Mouse (Mus musculus) 416B (cell line): ENCODE data around the gene Thbs3.
A peak's percentile ranks its signal among the peaks of the same experiment; 100 is the strongest.

ENCODE experiments used
- DNase-seq: peaks from one replicate; pipeline ENCODE4 v3.0.0; 2011; ENCODE audit warnings: low read depth

Gene Thbs3

GRCm38 (mm10) chr3:89214681-89215411 is at the start of gene Thbs3:
Thbs3 (plus strand) TSS chr3:89215180.
- DNase-seq = no peak

- DNase-seq = peak; percentile 38
These were observed 49.6 kb upstream of the Thbs3 start for GRCm38 (mm10) chr3:89165268-89165870.

DNA sequence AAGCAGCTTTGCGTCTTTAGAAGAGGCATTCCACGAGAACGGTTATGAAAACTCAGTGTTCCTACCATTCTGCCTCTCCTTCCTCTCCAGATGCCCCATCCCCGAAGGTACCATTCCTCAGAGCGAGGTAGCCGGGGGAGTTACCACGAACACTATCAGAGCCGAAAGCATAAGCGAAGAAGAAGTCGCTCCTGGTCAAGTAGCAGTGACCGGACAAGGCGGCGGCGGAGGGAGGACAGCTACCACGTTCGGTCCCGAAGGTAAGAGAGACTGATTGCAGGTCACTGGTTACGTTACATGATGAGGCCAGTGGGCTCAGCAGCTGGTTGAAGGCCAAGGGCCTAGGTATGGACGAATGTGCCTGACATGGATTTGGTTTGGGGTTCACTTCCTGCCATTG is 48.0 kb upstream of the Thbs3 start:
- no peak for DNase-seq

GRCm38 (mm10) chr3:89174844-89175243 is 40.1 kb upstream of the Thbs3 start:
- DNase-seq = no peak

DNA sequence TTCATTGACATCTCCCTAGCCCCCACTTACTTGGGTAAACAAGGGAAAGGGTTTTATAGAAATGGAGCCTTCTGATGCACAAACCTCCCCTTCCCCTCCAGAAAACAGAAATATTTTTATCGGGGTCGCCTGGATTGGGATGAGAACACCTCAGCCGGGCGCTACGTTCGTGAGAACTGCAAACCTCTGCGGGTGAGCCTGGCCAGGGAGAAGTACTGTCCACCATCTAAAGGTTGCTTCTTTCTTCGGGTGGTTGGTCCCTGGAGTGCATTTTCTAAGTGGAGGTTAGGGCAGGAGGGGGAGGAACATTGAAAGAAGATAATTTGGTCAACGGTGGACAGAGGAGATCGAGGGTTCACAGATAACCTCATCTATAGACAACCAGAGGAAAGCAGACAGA is 39.4 kb upstream of the Thbs3 start:
- no peak for DNase-seq

DNA sequence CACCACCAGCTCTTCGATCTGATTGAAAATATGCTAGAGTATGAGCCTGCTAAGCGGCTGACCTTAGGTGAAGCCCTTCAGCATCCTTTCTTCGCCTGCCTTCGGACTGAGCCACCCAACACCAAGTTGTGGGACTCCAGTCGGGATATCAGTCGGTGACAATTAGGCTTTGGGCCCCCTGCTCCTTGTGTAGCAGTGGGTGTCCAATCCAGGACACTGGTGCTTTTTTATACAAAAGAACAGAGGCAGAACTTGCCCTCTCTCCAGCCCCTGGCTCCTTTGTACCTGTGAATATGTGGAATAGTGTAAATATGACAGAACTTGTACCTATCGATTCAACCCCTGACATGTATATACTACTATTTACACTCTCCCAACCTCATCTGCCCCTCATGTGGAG is 38.6 kb upstream of the Thbs3 start:
- DNase-seq = no peak

GRCm38 (mm10) chr3:89177242-89178106 is 37.5 kb upstream of the Thbs3 start, which contains the start of gene Scamp3:
Scamp3 (plus strand) TSS chr3:89177473.
- DNase-seq = peak; percentile 98

- peak; percentile 47 for DNase-seq
These were observed 36.9 kb upstream of the Thbs3 start for GRCm38 (mm10) chr3:89178107-89178385.

DNA sequence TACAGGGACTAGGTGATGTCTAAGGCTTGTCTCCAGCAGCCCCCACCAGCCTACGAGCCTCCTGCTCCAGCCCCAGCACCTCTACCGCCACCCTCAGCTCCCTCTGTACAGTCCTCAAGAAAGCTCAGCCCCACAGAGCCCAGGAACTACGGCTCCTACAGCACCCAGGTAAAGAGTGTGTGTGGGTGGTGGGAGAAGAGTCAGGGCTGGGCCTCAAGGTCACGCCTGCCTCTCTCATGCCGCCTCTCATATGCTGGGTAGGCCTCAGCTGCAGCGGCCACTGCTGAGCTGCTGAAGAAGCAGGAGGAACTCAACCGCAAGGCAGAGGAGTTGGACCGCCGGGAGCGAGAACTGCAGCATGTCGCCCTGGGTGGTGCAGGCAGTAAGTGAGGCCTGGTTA is 35.9 kb upstream of the Thbs3 start:
- no peak for DNase-seq

- DNase-seq = no peak
These were observed 33.1 kb upstream of the Thbs3 start for GRCm38 (mm10) chr3:89181749-89182500.

DNA sequence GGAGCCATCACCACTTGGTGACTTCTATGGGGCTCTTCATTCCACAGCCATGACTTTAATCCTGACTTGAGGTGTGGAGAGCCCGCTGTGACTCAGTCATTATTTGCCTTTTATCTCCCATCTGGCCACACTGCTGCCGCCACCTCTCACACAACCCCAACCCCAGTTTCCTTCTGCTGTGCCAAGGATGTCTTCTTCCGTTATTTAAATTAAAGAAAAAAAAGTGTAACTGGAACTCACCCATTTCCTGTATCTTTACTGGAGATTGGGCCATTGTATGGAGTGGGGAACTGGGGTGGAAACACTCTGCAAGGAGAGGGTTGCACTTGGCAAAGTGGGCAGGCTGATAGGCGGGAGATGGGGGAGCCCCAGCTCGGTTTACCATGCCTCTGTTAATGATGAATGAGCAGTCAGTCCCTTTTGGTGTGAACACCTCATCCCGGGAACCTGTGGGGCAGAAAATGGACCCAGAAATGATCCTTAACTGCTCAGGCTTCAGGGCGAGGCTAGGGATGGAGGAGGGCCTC is 32.4 kb upstream of the Thbs3 start:
- DNase-seq = peak; percentile 91

DNA sequence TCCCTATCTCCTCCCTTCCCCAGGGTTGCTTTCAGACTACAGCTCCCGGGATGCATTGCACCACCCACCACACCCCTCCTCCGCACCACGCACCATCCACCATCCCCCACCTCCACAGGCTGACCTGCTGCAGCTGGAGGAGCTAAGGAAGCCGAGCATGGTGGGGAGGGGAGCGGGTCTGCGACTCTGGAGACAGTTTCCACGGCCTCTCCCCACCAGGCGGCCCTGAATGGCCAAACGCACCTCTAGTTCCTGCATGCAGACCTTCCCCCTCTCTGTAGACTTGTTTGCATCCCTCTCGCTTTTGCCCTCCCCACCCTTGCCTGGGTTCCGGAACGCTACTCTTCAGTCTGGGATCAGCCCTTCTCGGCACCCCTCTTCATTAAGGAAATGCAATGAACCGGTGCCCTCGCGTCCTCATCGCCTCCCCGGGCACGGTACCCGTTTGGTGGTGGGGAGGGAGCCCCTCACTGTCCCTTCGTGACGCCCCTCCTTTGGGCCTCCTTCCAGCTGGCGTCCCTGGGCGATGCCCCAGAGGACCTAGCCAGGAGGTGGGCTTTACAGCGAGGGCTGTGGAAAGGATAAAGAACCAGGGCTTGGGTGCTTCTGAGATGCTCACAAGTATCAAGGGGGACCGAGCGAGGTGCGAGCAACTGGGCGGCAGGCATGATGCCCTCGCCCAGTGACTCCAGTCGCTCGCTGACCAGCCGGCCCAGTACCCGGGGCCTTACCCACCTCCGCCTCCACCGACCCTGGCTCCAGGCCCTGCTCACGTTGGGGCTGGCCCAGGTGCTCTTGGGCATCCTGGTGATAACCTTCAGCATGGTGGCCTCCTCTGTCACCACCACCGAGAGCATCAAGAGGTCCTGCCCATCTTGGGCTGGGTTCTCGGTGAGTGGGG is 31.7 kb upstream of the Thbs3 start, which contains the start of gene Fam189b:
Fam189b (plus strand) TSS at position 86 of the 901 bp plus-strand sequence.
- peak; percentile 70 for DNase-seq

DNA sequence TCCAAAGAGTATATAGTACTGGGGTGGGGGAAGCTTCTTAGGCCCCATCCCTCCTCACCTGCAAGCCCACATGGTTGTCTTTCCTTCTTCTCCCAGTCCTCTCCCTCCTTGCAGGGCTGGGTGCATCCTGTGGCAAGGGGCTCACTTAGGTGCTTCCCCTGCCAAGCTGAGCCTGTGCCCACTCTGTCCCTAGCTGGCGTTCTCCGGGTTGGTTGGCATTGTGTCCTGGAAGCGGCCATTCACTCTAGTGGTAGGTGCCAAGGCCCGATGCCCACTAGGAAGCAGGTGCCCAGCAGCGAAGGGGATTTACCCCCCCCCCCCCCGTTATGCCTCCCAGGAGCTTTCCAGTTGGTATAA is 31.0 kb upstream of the Thbs3 start:
- DNase-seq = no peak

- no peak for DNase-seq
These were observed 27.8 kb upstream of the Thbs3 start for GRCm38 (mm10) chr3:89187197-89187596.

GRCm38 (mm10) chr3:89187690-89188477 is 27.1 kb upstream of the Thbs3 start:
- DNase-seq = no peak

- no peak for DNase-seq
These were observed 26.5 kb upstream of the Thbs3 start for GRCm38 (mm10) chr3:89188478-89188875.

DNA sequence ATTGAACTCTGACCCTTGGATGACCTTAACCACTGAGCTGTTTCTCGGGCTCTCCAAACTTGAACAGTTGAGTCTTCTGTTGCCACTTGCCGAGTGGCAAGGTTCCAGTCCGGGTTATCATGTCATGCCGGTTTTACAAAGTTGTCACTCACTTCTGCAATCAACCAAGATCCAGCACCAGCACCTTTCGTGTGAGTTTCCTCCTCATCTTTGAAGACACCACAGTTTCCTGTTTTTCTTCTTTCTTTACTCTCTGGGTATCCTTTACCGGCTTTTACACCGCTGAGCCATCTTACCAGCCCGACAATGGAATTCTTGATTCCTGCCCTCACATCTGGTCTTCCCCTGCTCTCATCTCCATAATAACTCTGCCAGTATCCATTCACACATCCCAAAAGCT is 24.5 kb upstream of the Thbs3 start:
- peak; percentile 63 for DNase-seq

- DNase-seq = peak; percentile 73
These were observed 21.6 kb upstream of the Thbs3 start for GRCm38 (mm10) chr3:89193351-89193750.

DNA sequence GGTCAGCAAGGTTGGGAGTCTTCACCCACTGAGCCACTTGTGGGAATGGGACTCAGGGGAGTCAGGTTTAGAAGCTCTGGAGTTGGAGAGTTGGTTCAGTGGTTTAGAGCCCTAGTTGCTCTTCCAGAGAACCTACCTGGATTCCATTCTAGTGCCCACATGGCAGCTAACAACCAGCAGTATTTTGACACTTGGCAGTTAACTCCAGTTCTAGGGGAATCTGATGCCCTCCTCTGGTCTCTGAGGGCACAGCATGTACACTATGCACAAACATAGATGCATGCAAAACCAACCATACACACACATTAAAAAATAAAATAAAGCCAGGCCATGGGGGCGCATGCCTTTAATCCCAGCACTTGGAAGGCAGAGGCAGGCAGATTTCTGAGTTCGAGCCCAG is 21.1 kb upstream of the Thbs3 start:
- DNase-seq = peak; percentile 78
